Mouse (Mus musculus): Measurements from ENCODE around the gene C1qtnf1. TPM values are rescaled to one million over a fixed set of nuclear protein-coding genes. Genes with fewer than 3 reads are reported as not detected.

Gene C1qtnf1
- polyA plus RNA-seq, 1 experiment from 2014 or later: 2.5 TPM

DNA sequence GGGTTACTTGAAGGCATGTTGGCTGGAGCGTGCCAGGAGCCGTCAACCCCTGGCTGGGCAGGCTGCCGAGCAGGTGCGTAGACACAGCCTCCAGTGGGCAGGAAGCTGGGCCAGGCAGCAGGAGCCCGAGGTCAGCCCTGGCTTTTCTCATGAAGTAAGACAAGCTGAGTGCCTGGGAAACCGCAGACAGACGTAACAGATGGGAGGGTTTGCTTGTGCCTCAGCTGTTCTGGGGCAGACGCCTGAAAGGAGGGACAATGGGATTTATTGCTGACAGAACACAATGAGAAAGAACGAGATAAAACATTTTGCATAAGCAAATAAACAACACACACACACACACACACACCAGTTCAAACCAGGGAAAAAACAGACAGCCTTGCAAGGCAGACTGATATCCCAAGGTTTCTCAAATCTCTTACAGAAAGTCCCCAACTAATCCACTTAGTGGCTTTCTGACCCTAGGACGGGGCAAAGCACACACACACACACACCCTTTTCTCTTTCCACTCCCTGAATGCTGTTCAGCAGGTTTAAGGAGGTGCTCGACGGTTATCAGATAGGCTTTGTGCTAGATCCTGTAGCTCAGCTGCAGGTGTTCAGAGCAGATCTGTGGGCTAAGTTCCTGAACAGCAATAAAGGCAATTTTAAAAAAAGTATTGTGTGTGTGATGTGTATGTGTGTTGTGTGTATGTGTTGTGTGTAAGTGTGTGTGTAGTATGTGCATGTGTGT lies 42.4 kb downstream of the C1qtnf1 start:
- no peak overlapping the region for H3K9ac ChIP-seq (ENCODE audit: low read depth, low read length)
- no peaks in the 10 kb centered on the region for H3K27me3 ChIP-seq (ENCODE audit: control insufficient read depth, insufficient read depth, low read depth, low read length)
- peak overlapping the region; percentile 6; the same call in 1 of the 2 replicates for H3K4me2 ChIP-seq (ENCODE audit: low read depth, low read length)
- H3K27ac ChIP-seq (ENCODE audit: low read length): peak overlapping the region; percentile 70
- 12% methylated on average over 12 of the region's 12 CpGs for WGBS (ENCODE audit: insufficient replicate concordance)
- H3K9me3 ChIP-seq (replicated peaks; ENCODE audit: control insufficient read depth, low read length): no peaks in the 10 kb centered on the region
- peaks cover 36% of the 10 kb centered on the region for H3K4me1 ChIP-seq (ENCODE audit: control insufficient read depth, low read depth, low read length)
- no peaks in the 10 kb centered on the region for H3K36me3 ChIP-seq (ENCODE audit: control insufficient read depth, insufficient read depth)
- no peak overlapping the region for H3K4me3 ChIP-seq (ENCODE audit: low read depth, low read length)
- ATAC-seq (ENCODE audit: low read depth): peak; percentile 74

DNA sequence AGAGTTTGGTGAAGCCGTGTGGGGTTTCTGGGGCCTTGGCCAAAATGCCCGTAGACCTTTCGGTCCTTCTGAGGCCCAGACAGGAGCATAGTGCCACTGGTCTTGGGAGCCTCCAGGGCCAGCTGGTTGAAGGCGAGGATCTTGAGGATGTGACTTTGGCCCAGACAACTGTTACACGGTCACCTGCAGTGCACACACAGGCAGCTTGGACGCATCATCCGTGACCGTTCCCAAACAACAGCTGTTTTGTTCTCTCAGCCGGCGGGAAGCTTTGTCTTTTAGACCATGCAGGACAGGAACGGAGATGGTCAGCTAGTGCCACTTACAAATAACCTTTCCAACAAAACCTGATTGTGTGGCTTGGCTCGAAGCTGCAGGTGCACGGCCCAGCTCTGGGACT lies 43.7 kb downstream of the C1qtnf1 start:
- no peaks in the 10 kb centered on the region for H3K9me3 ChIP-seq (replicated peaks; ENCODE audit: control insufficient read depth, low read length)
- no peaks in the 10 kb centered on the region for H3K36me3 ChIP-seq (ENCODE audit: control insufficient read depth, insufficient read depth)
- no peak overlapping the region for H3K27ac ChIP-seq (ENCODE audit: low read length)
- H3K4me2 ChIP-seq (ENCODE audit: low read depth, low read length): no peak overlapping the region
- no peaks in the 10 kb centered on the region for H3K27me3 ChIP-seq (ENCODE audit: control insufficient read depth, insufficient read depth, low read depth, low read length)
- no peak overlapping the region for H3K4me3 ChIP-seq (ENCODE audit: low read depth, low read length)
- 87% methylated on average over 13 of the region's 13 CpGs for WGBS (ENCODE audit: insufficient replicate concordance)
- no peak overlapping the region for H3K9ac ChIP-seq (ENCODE audit: low read depth, low read length)
- ATAC-seq (ENCODE audit: low read depth): no peak
- H3K4me1 ChIP-seq (ENCODE audit: control insufficient read depth, low read depth, low read length): peaks cover 39% of the 10 kb centered on the region

DNA sequence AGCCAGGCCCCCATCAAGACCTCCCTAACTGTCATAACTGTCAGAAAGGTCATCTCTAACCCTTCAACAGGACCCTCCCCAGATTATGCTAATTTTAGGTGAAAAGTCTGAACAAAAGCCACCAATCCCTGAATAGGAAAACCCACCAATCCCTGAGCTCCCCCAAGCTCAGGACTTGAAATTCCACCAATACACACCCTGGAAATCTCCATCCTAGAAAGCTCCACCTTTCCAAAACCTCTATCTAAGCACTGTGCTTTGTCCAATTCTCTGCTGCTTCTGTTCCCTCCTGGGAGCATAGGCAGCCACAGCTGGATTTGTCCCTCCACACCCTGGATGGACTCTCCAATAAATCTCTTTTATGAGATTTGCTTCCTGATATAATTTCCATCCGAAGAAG lies 45.2 kb downstream of the C1qtnf1 start:
- Histone ChIP-seq H3K4me3 (ENCODE audit: low read depth, low read length) (no peak overlapping the region), H3K9me3 (replicated peaks; ENCODE audit: control insufficient read depth, low read length) (no peaks in the 10 kb centered on the region), H3K36me3 (ENCODE audit: control insufficient read depth, insufficient read depth) (no peaks in the 10 kb centered on the region), H3K9ac (ENCODE audit: low read depth, low read length) (no peak overlapping the region), H3K4me1 (ENCODE audit: control insufficient read depth, low read depth, low read length) (peaks cover 41% of the 10 kb centered on the region), H3K27me3 (ENCODE audit: control insufficient read depth, insufficient read depth, low read depth, low read length) (no peaks in the 10 kb centered on the region), H3K27ac (ENCODE audit: low read length) (no peak overlapping the region), H3K4me2 (ENCODE audit: low read depth, low read length) (no peak overlapping the region)
- 64% methylated on average over 1 of the region's 1 CpGs for WGBS (ENCODE audit: insufficient replicate concordance)
- no peak for ATAC-seq (ENCODE audit: low read depth)

DNA sequence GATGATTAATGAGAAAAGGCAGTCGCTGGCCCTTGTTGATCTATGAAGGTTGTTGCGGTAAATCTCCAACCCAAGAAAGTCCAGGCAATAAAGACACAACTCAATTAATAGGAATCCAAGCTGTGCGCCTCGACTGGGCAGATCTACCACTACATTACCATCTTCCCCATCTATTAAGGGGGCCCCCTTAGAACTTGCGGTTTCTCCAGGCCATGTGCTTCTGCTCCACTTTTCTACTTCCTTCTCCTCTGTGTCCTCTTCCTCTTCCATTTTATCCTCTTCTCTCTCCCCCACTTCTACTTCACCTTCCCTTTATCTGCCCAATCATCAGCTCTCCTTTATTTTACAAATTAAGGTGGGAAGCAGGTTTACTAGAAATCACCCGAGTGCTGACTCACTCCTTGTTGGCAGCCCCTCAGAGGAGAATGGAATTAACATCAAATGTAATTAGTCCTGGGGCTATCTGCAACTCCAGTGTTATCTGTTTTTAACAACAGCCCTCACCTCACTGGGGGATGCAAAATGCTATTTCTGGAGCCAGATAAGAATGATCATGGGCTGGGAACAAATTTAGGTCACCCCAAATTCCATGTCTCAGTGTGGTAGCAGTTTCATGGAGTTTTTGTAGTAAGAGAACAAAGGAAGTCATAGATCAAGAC lies 46.0 kb downstream of the C1qtnf1 start:
- no peak for ATAC-seq (ENCODE audit: low read depth)
- H3K9ac ChIP-seq (ENCODE audit: low read depth, low read length): no peak overlapping the region
- H3K4me1 ChIP-seq (ENCODE audit: control insufficient read depth, low read depth, low read length): peaks cover 41% of the 10 kb centered on the region
- H3K9me3 ChIP-seq (replicated peaks; ENCODE audit: control insufficient read depth, low read length): no peaks in the 10 kb centered on the region
- 0 out of 2 replicates have a peak overlapping the region, but pooled peaks have one; percentile 6 for H3K4me2 ChIP-seq (ENCODE audit: low read depth, low read length)
- no peak overlapping the region for H3K4me3 ChIP-seq (ENCODE audit: low read depth, low read length)
- peak overlapping the region; percentile 12; the same call in 1 of the 2 replicates for H3K27ac ChIP-seq (ENCODE audit: low read length)
- no peaks in the 10 kb centered on the region for H3K36me3 ChIP-seq (ENCODE audit: control insufficient read depth, insufficient read depth)
- 37% methylated on average over 6 of the region's 6 CpGs for WGBS (ENCODE audit: insufficient replicate concordance)
- no peaks in the 10 kb centered on the region for H3K27me3 ChIP-seq (ENCODE audit: control insufficient read depth, insufficient read depth, low read depth, low read length)

DNA sequence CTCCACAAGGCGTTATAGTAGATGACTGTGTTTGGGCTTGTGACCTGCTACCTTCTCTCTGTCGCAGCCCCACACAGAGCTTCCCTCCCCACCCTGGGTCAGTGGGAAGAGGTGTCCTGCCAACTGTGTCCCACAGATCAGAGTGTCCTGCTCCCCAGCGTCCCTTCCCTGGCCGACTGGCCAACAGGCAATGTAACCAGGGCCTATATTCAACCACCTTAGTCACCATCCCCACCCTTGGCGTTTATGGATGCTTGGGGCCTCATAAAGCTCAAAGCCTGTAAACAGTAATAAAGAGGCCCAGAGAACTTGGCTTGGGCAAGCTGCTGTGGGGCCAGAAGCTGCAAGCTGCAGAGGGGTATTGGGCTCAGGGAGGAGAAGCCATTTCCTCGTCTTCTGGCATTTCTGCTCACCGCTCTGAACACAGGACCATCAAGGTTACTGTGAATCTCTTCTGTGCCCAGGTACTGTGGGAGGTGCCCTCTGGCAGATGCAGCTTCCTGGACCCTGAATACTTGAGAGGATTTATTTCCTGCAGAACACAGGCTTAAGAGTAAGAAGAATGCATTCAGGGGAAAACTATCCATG lies 47.6 kb downstream of the C1qtnf1 start:
- no peak overlapping the region for H3K9ac ChIP-seq (ENCODE audit: low read depth, low read length)
- no peaks in the 10 kb centered on the region for H3K36me3 ChIP-seq (ENCODE audit: control insufficient read depth, insufficient read depth)
- 77% methylated on average over 7 of the region's 7 CpGs for WGBS (ENCODE audit: insufficient replicate concordance)
- no peak overlapping the region for H3K4me2 ChIP-seq (ENCODE audit: low read depth, low read length)
- H3K27ac ChIP-seq (ENCODE audit: low read length): no peak overlapping the region
- no peak for ATAC-seq (ENCODE audit: low read depth)
- no peaks in the 10 kb centered on the region for H3K9me3 ChIP-seq (replicated peaks; ENCODE audit: control insufficient read depth, low read length)
- H3K4me1 ChIP-seq (ENCODE audit: control insufficient read depth, low read depth, low read length): peaks cover 29% of the 10 kb centered on the region
- no peak overlapping the region for H3K4me3 ChIP-seq (ENCODE audit: low read depth, low read length)
- no peaks in the 10 kb centered on the region for H3K27me3 ChIP-seq (ENCODE audit: control insufficient read depth, insufficient read depth, low read depth, low read length)

DNA sequence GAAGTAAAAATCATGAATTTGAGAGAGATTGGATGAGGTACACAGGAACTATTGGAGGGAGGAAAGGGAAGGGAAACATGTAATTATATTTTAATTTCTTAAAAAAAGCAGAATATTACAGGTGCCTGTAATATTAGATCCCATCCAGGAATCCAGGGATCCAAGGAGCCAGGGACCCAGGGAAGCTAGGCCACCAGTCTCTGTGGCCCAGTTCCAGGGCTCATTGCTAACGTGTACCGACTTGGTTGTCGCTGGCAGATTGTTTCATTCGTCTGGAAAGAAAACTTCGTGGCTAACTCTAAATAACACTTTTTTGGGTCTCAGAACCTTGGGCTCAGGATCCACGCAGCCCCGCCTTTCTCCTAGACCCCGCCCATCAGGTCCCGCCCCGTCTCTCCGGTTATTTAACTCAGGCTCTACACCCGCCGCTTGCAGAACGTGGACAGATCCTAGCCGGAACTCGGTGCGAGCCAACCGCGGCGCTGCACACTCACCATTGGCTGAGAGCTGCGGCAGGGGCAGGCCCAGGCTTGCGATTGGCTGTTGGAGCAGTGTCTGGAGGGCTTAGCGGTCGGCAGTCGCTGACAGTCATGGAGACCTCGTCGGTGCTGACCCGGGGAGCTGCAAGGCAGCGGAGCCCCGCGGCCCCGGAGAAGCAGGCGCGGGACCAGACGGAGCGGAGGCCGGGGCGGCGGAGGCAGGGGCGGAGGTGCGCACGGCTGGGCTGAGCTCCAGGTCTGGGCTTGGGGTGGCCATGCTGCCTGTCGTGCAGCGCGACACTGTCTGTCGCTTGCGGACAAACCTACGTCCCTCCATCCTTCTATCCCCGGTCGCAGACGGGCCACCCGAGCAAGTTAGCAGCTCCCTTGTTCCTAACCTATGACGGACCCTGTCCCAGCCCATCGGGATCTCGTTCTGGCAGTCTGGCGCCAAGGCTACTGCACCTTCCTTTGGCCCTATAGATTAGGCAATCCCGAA lies 48.7 kb downstream of the C1qtnf1 start, which contains the start of gene Engase:
Gene Engase (plus strand): TSS at position 434 of the 978 bp plus-strand sequence.
- peak within 1 kb of the TSS; percentile 48; the same call in 1 of the 2 replicates for H3K27ac ChIP-seq (ENCODE audit: low read length)
- peak within 1 kb of the TSS; percentile 79 for H3K4me3 ChIP-seq (ENCODE audit: low read depth, low read length)
- no peaks in the 10 kb centered on the region for H3K9me3 ChIP-seq (replicated peaks; ENCODE audit: control insufficient read depth, low read length)
- H3K4me2 ChIP-seq (ENCODE audit: low read depth, low read length): peak within 1 kb of the TSS; percentile 96
- H3K4me1 ChIP-seq (ENCODE audit: control insufficient read depth, low read depth, low read length): peaks cover 24% of the 10 kb centered on the region
- no peaks in the 10 kb centered on the region for H3K36me3 ChIP-seq (ENCODE audit: control insufficient read depth, insufficient read depth)
- WGBS (ENCODE audit: insufficient replicate concordance): under 1% methylated on average over 55 of the region's 57 CpGs
- peak within 1 kb of the TSS; percentile 80 for H3K9ac ChIP-seq (ENCODE audit: low read depth, low read length)
- ATAC-seq (ENCODE audit: low read depth): peak; percentile 99
- H3K27me3 ChIP-seq (ENCODE audit: control insufficient read depth, insufficient read depth, low read depth, low read length): no peaks in the 10 kb centered on the region

DNA sequence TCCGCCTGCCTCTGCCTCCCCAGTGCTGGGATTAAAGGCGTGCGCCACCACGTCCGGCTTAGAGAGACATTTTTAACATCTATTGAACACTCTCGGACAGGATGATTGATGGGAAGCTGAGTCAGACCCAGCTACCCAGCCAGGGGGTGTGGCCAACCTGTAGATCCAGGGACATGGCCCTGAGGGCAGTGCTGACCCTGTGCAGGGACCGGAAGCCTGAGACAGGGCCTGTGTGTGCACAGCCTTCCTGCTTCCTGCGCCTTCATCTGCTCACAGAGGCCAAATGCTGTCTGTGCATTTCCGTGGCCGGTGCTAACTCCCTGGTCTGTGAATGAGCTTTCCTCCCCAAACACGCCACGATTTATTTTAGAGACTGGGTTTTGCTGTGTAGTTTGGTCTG lies 51.8 kb downstream of the C1qtnf1 start:
- H3K9ac ChIP-seq (ENCODE audit: low read depth, low read length): no peak overlapping the region
- H3K9me3 ChIP-seq (replicated peaks; ENCODE audit: control insufficient read depth, low read length): no peaks in the 10 kb centered on the region
- H3K4me3 ChIP-seq (ENCODE audit: low read depth, low read length): no peak overlapping the region
- 63% methylated on average over 12 of the region's 12 CpGs for WGBS (ENCODE audit: insufficient replicate concordance)
- ATAC-seq (ENCODE audit: low read depth): no peak
- peaks cover 1% of the 10 kb centered on the region for H3K36me3 ChIP-seq (ENCODE audit: control insufficient read depth, insufficient read depth)
- H3K4me2 ChIP-seq (ENCODE audit: low read depth, low read length): no peak overlapping the region
- peaks cover 10% of the 10 kb centered on the region for H3K4me1 ChIP-seq (ENCODE audit: control insufficient read depth, low read depth, low read length)
- H3K27me3 ChIP-seq (ENCODE audit: control insufficient read depth, insufficient read depth, low read depth, low read length): no peaks in the 10 kb centered on the region
- no peak overlapping the region for H3K27ac ChIP-seq (ENCODE audit: low read length)

DNA sequence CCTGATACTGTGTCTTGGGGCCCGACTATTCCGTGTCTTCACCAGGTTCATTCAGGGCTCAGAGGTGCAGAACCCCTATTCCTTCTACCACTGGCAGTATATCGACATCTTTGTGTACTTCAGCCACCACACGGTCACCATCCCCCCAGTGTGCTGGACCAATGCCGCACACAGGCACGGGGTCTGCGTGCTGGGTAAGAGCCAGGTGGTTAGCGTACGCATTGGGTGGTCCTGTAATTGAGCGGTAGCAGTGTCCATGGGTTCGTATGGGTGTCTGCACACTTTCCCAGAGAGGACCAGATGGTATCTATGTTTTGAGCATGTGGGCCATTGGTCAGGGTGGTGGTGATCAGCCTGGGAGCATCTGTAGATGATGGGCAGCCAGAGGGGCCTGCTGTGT lies 53.2 kb downstream of the C1qtnf1 start:
- Histone ChIP-seq H3K27ac (ENCODE audit: low read length) (no peak overlapping the region), H3K27me3 (ENCODE audit: control insufficient read depth, insufficient read depth, low read depth, low read length) (no peaks in the 10 kb centered on the region), H3K4me2 (ENCODE audit: low read depth, low read length) (no peak overlapping the region), H3K4me1 (ENCODE audit: control insufficient read depth, low read depth, low read length) (peaks cover 10% of the 10 kb centered on the region), H3K4me3 (ENCODE audit: low read depth, low read length) (no peak overlapping the region), H3K36me3 (ENCODE audit: control insufficient read depth, insufficient read depth) (peaks cover 3% of the 10 kb centered on the region), H3K9ac (ENCODE audit: low read depth, low read length) (no peak overlapping the region), H3K9me3 (replicated peaks; ENCODE audit: control insufficient read depth, low read length) (no peaks in the 10 kb centered on the region)
- 78% methylated on average over 11 of the region's 11 CpGs for WGBS (ENCODE audit: insufficient replicate concordance)
- ATAC-seq (ENCODE audit: low read depth): no peak
